Mouse (Mus musculus) myocyte (in vitro differentiated cells): ENCODE measurements around the gene Dnajb4. TPM values are rescaled to one million over a fixed set of nuclear protein-coding genes. Genes with fewer than 3 reads are reported as not detected.

Experiments used
- H3K27me3 ChIP-seq: one replicate; pipeline ENCODE4 v1.6.1; 2011; ENCODE audit not compliant: control insufficient read depth, insufficient read depth, insufficient read length
- H3K36me3 ChIP-seq: one replicate; pipeline ENCODE4 v1.6.1; 2011; ENCODE audit not compliant: control insufficient read depth, insufficient read depth
- H3K4me2 ChIP-seq: one replicate; pipeline ENCODE4 v1.6.1; 2011; ENCODE audit warnings: low read depth, control low read depth
- H3K4me3 ChIP-seq: one replicate; pipeline ENCODE4 v1.5.1; 2011; ENCODE audit warnings: mild to moderate bottlenecking, control low read depth, moderate library complexity
- H3K79me2 ChIP-seq: one replicate; pipeline ENCODE4 v1.6.1; 2011; ENCODE audit not compliant: control insufficient read depth, insufficient read depth
- H3ac ChIP-seq: one replicate; pipeline ENCODE4 v1.6.1; 2011; ENCODE audit not compliant: control insufficient read depth, insufficient read length
- CEBPB ChIP-seq: IDR thresholded peaks from 2 replicates; pipeline ENCODE4 v1.6.1; 2011; ENCODE audit warnings: mild to moderate bottlenecking, moderate library complexity; ENCODE audit not compliant: poor library complexity, insufficient read depth, severe bottlenecking
- E2F4 ChIP-seq: IDR thresholded peaks from one replicate; pipeline ENCODE4 v1.6.1; 2011; ENCODE audit warnings: mild to moderate bottlenecking, control low read depth, moderate library complexity; ENCODE audit not compliant: insufficient read depth
- MAX ChIP-seq: IDR thresholded peaks from one replicate; pipeline ENCODE4 v1.6.1; 2011; ENCODE audit warnings: low read depth, mild to moderate bottlenecking, control low read depth
- MYOD1 ChIP-seq, 3 experiments: IDR thresholded peaks; one replicate each; pipeline ENCODE4 v1.6.1; 2011; ENCODE audit warnings: control low read depth in 2 of 3, low read depth in 2 of 3, mild to moderate bottlenecking in 2 of 3, moderate library complexity in 1 of 3; ENCODE audit not compliant: insufficient read length in 2 of 3, control insufficient read depth in 1 of 3
- MYOG ChIP-seq, 3 experiments: IDR thresholded peaks; one replicate each; pipeline ENCODE4 v1.6.1; 2011; ENCODE audit warnings: control low read depth in 2 of 3, low read depth in 2 of 3, mild to moderate bottlenecking in 2 of 3; ENCODE audit not compliant: insufficient read length in 2 of 3, control insufficient read depth in 1 of 3, insufficient read depth in 1 of 3
- POLR2A ChIP-seq: IDR thresholded peaks from one replicate; pipeline ENCODE4 v1.6.1; 2011; ENCODE audit warnings: low read depth, mild to moderate bottlenecking, control low read depth, moderate library complexity; ENCODE audit not compliant: insufficient read length
- POLR2AphosphoS2 ChIP-seq: IDR thresholded peaks from one replicate; pipeline ENCODE4 v1.6.1; 2011; ENCODE audit warnings: low read depth, control low read depth; ENCODE audit not compliant: insufficient read length
- REST ChIP-seq: IDR thresholded peaks from one replicate; pipeline ENCODE4 v1.6.1; 2011; ENCODE audit warnings: mild to moderate bottlenecking, control low read depth, moderate library complexity; ENCODE audit not compliant: insufficient read depth, insufficient read length
- SRF ChIP-seq: IDR thresholded peaks from one replicate; pipeline ENCODE4 v1.6.1; 2011; ENCODE audit warnings: low read depth; ENCODE audit not compliant: control insufficient read depth, insufficient read length
- TCF12 ChIP-seq: IDR thresholded peaks from one replicate; pipeline ENCODE4 v1.6.1; 2011; ENCODE audit warnings: mild to moderate bottlenecking, control low read depth; ENCODE audit not compliant: poor library complexity, insufficient read depth, severe bottlenecking
- TCF3 ChIP-seq: IDR thresholded peaks from one replicate; pipeline ENCODE4 v1.6.1; 2011; ENCODE audit warnings: low read depth, control low read depth; ENCODE audit not compliant: insufficient read length
- USF1 ChIP-seq: IDR thresholded peaks from one replicate; pipeline ENCODE4 v1.6.1; 2011; ENCODE audit warnings: low read depth, mild to moderate bottlenecking, control low read depth, moderate library complexity
- polyA plus RNA-seq: library from polyadenylated mRNA; unstranded; fragments of >200 nt; fragmentation: generic; extraction: Trizol; gene quantifications from one replicate; pipeline ENCODE4 v1.2.1, GENCODE M21; 2012; ENCODE audit warnings: missing spikeins

The Dnajb4 gene
- polyA plus RNA-seq, 1 experiment, result 8.1 TPM

- no peak overlapping the region for H3ac ChIP-seq
- peaks cover 5% of the 10 kb centered on the region for H3K36me3 ChIP-seq
- peak overlapping the region; percentile 64 for H3K4me3 ChIP-seq
- H3K27me3 ChIP-seq, result no peaks in the 10 kb centered on the region
- peaks cover 42% of the 10 kb centered on the region for H3K79me2 ChIP-seq
- TF ChIP-seq SRF, result no peak
- no peak for TF ChIP-seq TCF3
- TF ChIP-seq CEBPB, result no peak
- TF ChIP-seq POLR2AphosphoS2, result no peak
- TF ChIP-seq POLR2A, result no peak
- TF ChIP-seq E2F4, result no peak
- TF ChIP-seq MYOD1 (IDR thresholded peaks at IDR 0.05; ENCODE audit: control insufficient read depth in 1 of 3, insufficient read length in 2 of 3, low read depth in 2 of 3), result no peak
- TF ChIP-seq USF1, result no peak
- no peak for TF ChIP-seq REST
- no peak for TF ChIP-seq MAX
- TF ChIP-seq TCF12, result no peak
- no peak for TF ChIP-seq MYOG (IDR thresholded peaks at IDR 0.05; ENCODE audit: control insufficient read depth in 1 of 3, insufficient read depth in 1 of 3, insufficient read length in 2 of 3, low read depth in 2 of 3)
- peak overlapping the region; percentile 74 for H3K4me2 ChIP-seq
Observed at GRCm38 (mm10) chr3:152208096-152208885, 1.8 kb downstream of the Dnajb4 start.

GRCm38 (mm10) chr3:152207156-152207555 is 2.9 kb downstream of the Dnajb4 start:
- no peak overlapping the region for H3K4me2 ChIP-seq
- H3K4me3 ChIP-seq, result no peak overlapping the region
- no peaks in the 10 kb centered on the region for H3K27me3 ChIP-seq
- no peak overlapping the region for H3ac ChIP-seq
- H3K36me3 ChIP-seq, result no peaks in the 10 kb centered on the region
- H3K79me2 ChIP-seq, result peaks cover 30% of the 10 kb centered on the region
- no peak for TF ChIP-seq MYOG (IDR thresholded peaks at IDR 0.05; ENCODE audit: control insufficient read depth in 1 of 3, insufficient read depth in 1 of 3, insufficient read length in 2 of 3, low read depth in 2 of 3)
- TF ChIP-seq TCF12, result no peak

- Histone ChIP-seq H3K27me3 (no peaks in the 10 kb centered on the region), H3K4me2 (no peak overlapping the region), H3K36me3 (no peaks in the 10 kb centered on the region), H3K79me2 (peaks cover 13% of the 10 kb centered on the region), H3ac (no peak overlapping the region), H3K4me3 (no peak overlapping the region)
- TF ChIP-seq REST (no peak), TCF12 (no peak)
Observed at GRCm38 (mm10) chr3:152204577-152204976, 5.5 kb downstream of the Dnajb4 start.

GRCm38 (mm10) chr3:152203996-152204395 is 6.1 kb downstream of the Dnajb4 start:
- Histone ChIP-seq H3ac (no peak overlapping the region), H3K36me3 (no peaks in the 10 kb centered on the region), H3K4me3 (no peak overlapping the region), H3K79me2 (peaks cover 7% of the 10 kb centered on the region), H3K27me3 (no peaks in the 10 kb centered on the region), H3K4me2 (no peak overlapping the region)
- TF ChIP-seq USF1, result no peak
- TF ChIP-seq MYOG (IDR thresholded peaks at IDR 0.05; ENCODE audit: control insufficient read depth in 1 of 3, insufficient read depth in 1 of 3, insufficient read length in 2 of 3, low read depth in 2 of 3), result no peak
- no peak for TF ChIP-seq TCF3
- TF ChIP-seq POLR2AphosphoS2, result no peak
- no peak for TF ChIP-seq TCF12
- TF ChIP-seq MYOD1 (IDR thresholded peaks at IDR 0.05; ENCODE audit: control insufficient read depth in 1 of 3, insufficient read length in 2 of 3, low read depth in 2 of 3), result no peak
- no peak for TF ChIP-seq POLR2A
- TF ChIP-seq REST, result no peak
- TF ChIP-seq MAX, result no peak
- TF ChIP-seq SRF, result no peak
- TF ChIP-seq CEBPB, result no peak
- TF ChIP-seq E2F4, result no peak

- H3K36me3 ChIP-seq, result no peaks in the 10 kb centered on the region
- peaks cover 5% of the 10 kb centered on the region for H3K79me2 ChIP-seq
- no peaks in the 10 kb centered on the region for H3K27me3 ChIP-seq
- TF ChIP-seq MAX (no peak), E2F4 (no peak), SRF (no peak), TCF12 (no peak), USF1 (no peak), TCF3 (no peak), MYOG (IDR thresholded peaks at IDR 0.05; ENCODE audit: control insufficient read depth in 1 of 3, insufficient read depth in 1 of 3, insufficient read length in 2 of 3, low read depth in 2 of 3) (no peak), POLR2A (no peak), MYOD1 (IDR thresholded peaks at IDR 0.05; ENCODE audit: control insufficient read depth in 1 of 3, insufficient read length in 2 of 3, low read depth in 2 of 3) (no peak)
- H3K4me3 ChIP-seq, result no peak overlapping the region
- H3ac ChIP-seq, result no peak overlapping the region
- H3K4me2 ChIP-seq, result no peak overlapping the region
Observed at GRCm38 (mm10) chr3:152203411-152203810, 6.7 kb downstream of the Dnajb4 start.
